Mouse (Mus musculus) Patski (cell line): ENCODE measurements around the gene Tmem219. TPM values are rescaled to one million over a fixed set of nuclear protein-coding genes. Genes with fewer than 3 reads are reported as not detected.

ENCODE experiments used
- ATAC-seq: fragments of 100-300 bp; one replicate; pipeline ENCODE4 v1.8.0; 2021
- CTCF ChIA-PET: fragments of 350-600 bp; sonication (Branson Sonifier 250); formaldehyde crosslinking; loops from one replicate; lab custom pipeline; 2022; ENCODE audit warnings: inconsistent platforms; lab: Charles Lee
- POLR2A ChIA-PET: fragments of 350-600 bp; sonication (Branson Sonifier 250); formaldehyde crosslinking; loops from one replicate; lab custom pipeline; 2022; ENCODE audit warnings: antibody characterized with exemption, inconsistent platforms; lab: Charles Lee
- DNase-seq: peaks from one replicate; pipeline ENCODE4 v3.0.0-alpha.2; 2011; ENCODE audit warnings: low read depth, low spot score
- H3K27me3 ChIP-seq: fragments of 371-371 bp; one replicate; pipeline ENCODE4 v1.5.1; 2021
- CTCF ChIP-seq: fragments of 100-300 bp; IDR thresholded peaks from one replicate; pipeline ENCODE4 v1.5.1; 2021
- in situ Hi-C: fragments of 300-500 bp; cut with MboI; formaldehyde crosslinking; loops from 3 replicates; pipeline ENCODE4 v1.11.1; 2018; ENCODE audit warnings: low pct_unique_long_range_greater_than_20kb, mixed read lengths
- polyA plus RNA-seq: library from polyadenylated mRNA; unstranded; gene quantifications from one replicate; pipeline ENCODE4 v1.2.3, GENCODE M21; 2021

Tmem219 gene
- 48.0 TPM for polyA plus RNA-seq

- no peak for DNase-seq
- in situ Hi-C loops = no loop called here
- no peak for ATAC-seq
- TF ChIP-seq CTCF = no peak
- H3K27me3 ChIP-seq = no peaks in the 10 kb centered on the region
- CTCF ChIA-PET = no interaction called here
- POLR2A ChIA-PET = no interaction called here
These were observed at the start of gene Tmem219 for GRCm38 (mm10) chr7:126922624-126923060. Gene Tmem219, minus strand, starts transcription at chr7:126922917.

DNA sequence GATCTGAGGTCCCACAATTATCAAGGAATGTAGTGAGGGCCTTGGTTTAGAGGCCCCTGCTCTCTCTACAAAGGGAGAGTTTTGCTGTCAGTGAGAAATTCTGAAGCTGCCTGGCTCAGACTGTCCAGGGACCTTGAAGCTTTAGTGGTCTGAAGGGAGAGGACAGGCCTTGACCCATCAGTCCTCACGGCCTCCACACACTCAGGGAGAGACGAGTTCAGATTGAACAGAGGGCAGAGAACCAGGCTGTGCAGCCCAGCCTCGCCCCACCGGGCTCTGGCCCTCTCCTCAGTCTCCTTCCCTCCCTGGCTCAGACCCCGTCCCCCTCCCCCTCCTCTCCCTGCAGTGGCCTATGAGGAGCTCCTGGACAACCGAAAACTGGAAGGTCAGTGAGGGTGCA is 44.6 kb upstream of the Tmem219 start:
- DNase-seq (no peak), ATAC-seq (no peak)
- POLR2A ChIA-PET = no interaction called here
- no peaks in the 10 kb centered on the region for H3K27me3 ChIP-seq
- CTCF ChIA-PET = no interaction called here
- no peak for TF ChIP-seq CTCF
- in situ Hi-C loops = loop anchor here (10.0 kb wide), 1 partner anchor 127 kb away; the partner anchor contains the start of gene AI467606

DNA sequence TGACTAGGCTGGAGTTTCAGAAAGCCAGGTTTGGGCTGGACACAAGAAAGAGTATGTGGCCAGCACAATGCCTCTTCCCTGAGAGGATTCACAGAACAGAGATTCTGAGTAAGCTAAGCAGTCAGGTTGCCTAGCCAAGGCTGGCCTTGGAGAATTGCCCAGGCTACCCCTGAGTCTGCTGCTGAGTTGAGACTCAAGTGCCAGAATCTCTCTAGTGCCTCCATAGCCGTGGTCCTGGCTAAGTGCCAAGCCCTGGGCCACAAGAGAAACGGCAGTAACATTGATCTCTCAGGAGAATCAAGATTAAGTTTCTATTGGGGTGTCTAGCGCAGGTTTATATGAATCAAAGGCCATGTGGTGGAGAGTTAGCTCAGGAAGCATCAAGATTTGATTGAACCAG is 42.9 kb upstream of the Tmem219 start:
- in situ Hi-C loops = loop anchor here (10.0 kb wide), 1 partner anchor 129 kb away; the partner anchor contains the start of gene AI467606
- ATAC-seq (no peak), DNase-seq (no peak)
- no peaks in the 10 kb centered on the region for H3K27me3 ChIP-seq
- ChIA-PET POLR2A (interaction anchor here (0.7 kb wide), 2 partner anchors 63 to 189 kb away, joined by 3 to 7 read pairs; partner anchors contain the start of gene Ypel3), CTCF (interaction anchor here (1.3 to 1.4 kb wide), 2 partner anchors 30 to 145 kb away, joined by 3 read pairs; no protein-coding TSS in a partner anchor)
- no peak for TF ChIP-seq CTCF

DNA sequence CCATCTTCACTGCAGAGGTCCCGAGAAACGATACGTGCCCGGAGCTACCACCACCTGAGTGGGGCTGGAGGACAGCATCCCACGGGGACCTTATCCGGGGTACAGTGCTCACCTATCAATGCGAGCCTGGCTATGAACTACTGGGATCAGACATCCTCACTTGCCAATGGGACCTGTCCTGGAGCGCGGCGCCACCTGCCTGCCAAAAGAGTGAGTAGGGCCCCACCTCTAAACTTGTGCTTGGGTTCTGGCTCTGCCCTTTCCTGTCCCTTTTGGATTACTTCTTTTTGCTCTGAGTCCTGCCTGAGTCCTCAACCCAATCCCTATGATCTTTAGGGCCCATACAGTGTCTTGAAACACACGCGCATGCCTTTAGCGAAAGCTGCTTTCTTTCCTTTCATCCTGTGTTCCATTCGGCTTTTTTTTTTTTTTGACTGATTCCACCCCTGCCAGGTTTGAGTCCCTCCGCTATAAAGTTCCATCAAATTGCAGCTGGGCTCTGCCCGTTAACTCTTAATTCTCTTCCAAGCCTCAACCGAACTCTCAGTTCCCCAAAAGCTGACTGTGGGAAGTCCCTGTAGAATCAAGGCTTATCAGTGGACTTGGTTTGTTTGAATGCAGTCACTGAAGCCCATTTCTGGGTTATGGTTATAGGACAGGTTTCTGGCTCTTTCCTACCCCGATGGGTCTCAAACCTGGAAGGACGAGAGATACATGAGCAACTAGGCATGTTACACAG is 41.0 kb upstream of the Tmem219 start:
- H3K27me3 ChIP-seq = peaks cover 9% of the 10 kb centered on the region
- POLR2A ChIA-PET = no interaction called here
- DNase-seq (no peak), ATAC-seq (no peak)
- in situ Hi-C loops = loop anchor here (10.0 kb wide), 1 partner anchor 131 kb away; the partner anchor contains the start of gene AI467606
- CTCF ChIA-PET = no interaction called here
- peak; percentile 72 for TF ChIP-seq CTCF

- in situ Hi-C loops = loop anchor here (10.0 kb wide), 1 partner anchor 133 kb away; the partner anchor contains the start of gene AI467606
- ChIA-PET CTCF (interaction anchor here (1.1 kb wide), 1 partner anchor 12 kb away, joined by 4 read pairs; no protein-coding TSS in a partner anchor), POLR2A (no interaction called here)
- DNase-seq (no peak), ATAC-seq (no peak)
- no peak for TF ChIP-seq CTCF
- peaks cover 9% of the 10 kb centered on the region for H3K27me3 ChIP-seq
These were observed 39.2 kb upstream of the Tmem219 start for GRCm38 (mm10) chr7:126961965-126962364.

- TF ChIP-seq CTCF = no peak
- in situ Hi-C loops = loop anchor here (10.0 kb wide), 1 partner anchor 134 kb away; the partner anchor contains the start of gene AI467606
- H3K27me3 ChIP-seq = peaks cover 9% of the 10 kb centered on the region
- DNase-seq (no peak), ATAC-seq (no peak)
- ChIA-PET CTCF (no interaction called here), POLR2A (interaction anchor here (0.9 to 1.1 kb wide), 2 partner anchors 10 to 11 kb away, joined by 3 read pairs; partner anchors contain the start of gene Sez6l2)
These were observed 38.4 kb upstream of the Tmem219 start for GRCm38 (mm10) chr7:126961095-126961494.

GRCm38 (mm10) chr7:126959780-126960179 is 37.1 kb upstream of the Tmem219 start:
- no peak for DNase-seq
- H3K27me3 ChIP-seq = peaks cover 9% of the 10 kb centered on the region
- ChIA-PET POLR2A (no interaction called here), CTCF (no interaction called here)
- no peak for TF ChIP-seq CTCF
- in situ Hi-C loops = loop anchor here (10.0 kb wide), 1 partner anchor 135 kb away; the partner anchor contains the start of gene AI467606
- ATAC-seq = no peak

DNA sequence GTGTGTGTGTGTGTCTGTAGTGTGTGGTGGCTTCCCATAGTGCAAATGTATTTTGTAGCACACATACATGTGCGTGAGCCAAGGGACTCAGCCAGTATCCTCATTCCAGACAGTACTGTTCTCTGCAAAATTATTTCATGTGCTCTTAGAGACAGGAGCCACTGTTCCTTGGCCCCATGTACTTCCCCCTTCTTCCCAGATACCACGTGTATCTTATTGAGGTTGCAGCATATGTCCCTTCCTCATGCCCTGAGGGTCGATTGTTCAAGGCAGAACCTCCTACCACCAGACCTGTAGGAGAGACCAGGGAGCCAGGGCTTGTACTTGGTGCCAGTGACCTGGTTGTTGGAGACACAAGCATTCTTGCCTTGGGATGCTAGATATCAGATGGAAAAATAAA is 32.4 kb upstream of the Tmem219 start:
- DNase-seq (no peak), ATAC-seq (no peak)
- peaks cover 31% of the 10 kb centered on the region for H3K27me3 ChIP-seq
- CTCF ChIA-PET = no interaction called here
- no peak for TF ChIP-seq CTCF
- in situ Hi-C loops = no loop called here
- POLR2A ChIA-PET = no interaction called here

- TF ChIP-seq CTCF = no peak
- CTCF ChIA-PET = interaction anchor here (0.7 kb wide), 1 partner anchor 118 kb away, joined by 3 read pairs; no protein-coding TSS in a partner anchor
- in situ Hi-C loops = loop anchor here (5.0 kb wide), 1 partner anchor 120 kb away; the partner anchor contains the start of gene 4930451I11Rik
- POLR2A ChIA-PET = no interaction called here
- H3K27me3 ChIP-seq = peaks cover 24% of the 10 kb centered on the region
- DNase-seq = no peak
- ATAC-seq = no peak
These were observed 29.9 kb upstream of the Tmem219 start for GRCm38 (mm10) chr7:126952646-126953045.

GRCm38 (mm10) chr7:126951741-126952140 is 29.0 kb upstream of the Tmem219 start:
- DNase-seq (no peak), ATAC-seq (no peak)
- TF ChIP-seq CTCF = no peak
- CTCF ChIA-PET = interaction anchor here (1.6 kb wide), 1 partner anchor 119 kb away, joined by 4 read pairs; no protein-coding TSS in a partner anchor
- in situ Hi-C loops = loop anchor here (5.0 kb wide), 1 partner anchor 119 kb away; the partner anchor contains the start of gene 4930451I11Rik
- H3K27me3 ChIP-seq = peaks cover 24% of the 10 kb centered on the region
- POLR2A ChIA-PET = interaction anchor here (1.0 kb wide), 1 partner anchor 9 kb away, joined by 3 read pairs; no protein-coding TSS in a partner anchor
